8 mouse cellular contexts compared by ENCODE assay signal in genomic region chr15:79688268-79688956, GRCm38 (mm10). TPM values are rescaled to one million over a fixed set of nuclear protein-coding genes. Genes with fewer than 3 reads are reported as not detected.
DNase-seq lines count a peak whose midpoint lies in the region; ATAC-seq and TF ChIP-seq lines count a peak whose summit lies in the region.

No protein-coding gene starts in this region.

- H3K4me2 ChIP-seq in lung, embryonic 14.5 days = peak overlapping the region; percentile 80
- peak overlapping the region; percentile 88 for H3K4me2 ChIP-seq in embryonic facial prominence, embryonic 14.5 days (ENCODE audit: low read depth, low read length)
- H3K4me2 ChIP-seq in intestine, postnatal 0 days (replicated peaks; ENCODE audit: low read depth) = peak overlapping the region; percentile 88
- peak overlapping the region; percentile 71 for H3K4me2 ChIP-seq in neural tube, embryonic 14.5 days (ENCODE audit: low read depth, low read length)

- ATAC-seq in lung, embryonic 14.5 days (ENCODE audit: insufficient read depth) = no peak
- no peak for ATAC-seq in embryonic facial prominence, embryonic 14.5 days (ENCODE audit: low read depth)
- ATAC-seq in intestine, postnatal 0 days = no peak
- no peak for ATAC-seq in neural tube, embryonic 14.5 days (ENCODE audit: low read depth)

- DNase-seq in lung, embryonic 14.5 days = no peak
- DNase-seq in lung, adult 18-20 months = no peak
- DNase-seq in embryonic facial prominence, embryonic 14.5 days (ENCODE audit: low spot score) = no peak
- no peak for DNase-seq in layer of hippocampus, postnatal 10 days (ENCODE audit: low spot score in 2 of 2)
- DNase-seq in cerebellum, adult 8-10 months = no peak
- no peak for DNase-seq in cerebellum, adult 11 months

- H3K36me3 ChIP-seq in lung, embryonic 14.5 days (ENCODE audit: insufficient read depth) = peaks cover 3% of the 10 kb centered on the region; the same call in 1 of the 2 replicates
- H3K36me3 ChIP-seq in embryonic facial prominence, embryonic 14.5 days (ENCODE audit: control insufficient read depth, insufficient read depth, low read length) = no peaks in the 10 kb centered on the region
- no peaks in the 10 kb centered on the region for H3K36me3 ChIP-seq in intestine, postnatal 0 days (ENCODE audit: control insufficient read depth, insufficient read depth)
- H3K36me3 ChIP-seq in neural tube, embryonic 14.5 days (ENCODE audit: control insufficient read depth, insufficient read depth, low read length) = no peaks in the 10 kb centered on the region

- no peaks in the 10 kb centered on the region for H3K27me3 ChIP-seq in lung, embryonic 14.5 days (ENCODE audit: insufficient read depth, low read length)
- no peaks in the 10 kb centered on the region for H3K27me3 ChIP-seq in embryonic facial prominence, embryonic 14.5 days (replicated peaks; ENCODE audit: control insufficient read depth, insufficient read depth, low read length)
- no peaks in the 10 kb centered on the region for H3K27me3 ChIP-seq in intestine, postnatal 0 days (replicated peaks; ENCODE audit: control insufficient read depth, insufficient read depth, low read length)
- H3K27me3 ChIP-seq in neural tube, embryonic 14.5 days (ENCODE audit: control insufficient read depth, insufficient read depth, low read length) = no peaks in the 10 kb centered on the region

- no peaks in the 10 kb centered on the region for H3K9me3 ChIP-seq in lung, embryonic 14.5 days (ENCODE audit: low read depth, low read length)
- H3K9me3 ChIP-seq in embryonic facial prominence, embryonic 14.5 days (ENCODE audit: control insufficient read depth, low read length) = no peaks in the 10 kb centered on the region
- no peaks in the 10 kb centered on the region for H3K9me3 ChIP-seq in intestine, postnatal 0 days (ENCODE audit: control insufficient read depth)
- no peaks in the 10 kb centered on the region for H3K9me3 ChIP-seq in neural tube, embryonic 14.5 days (ENCODE audit: control insufficient read depth, low read length)

- WGBS in lung, embryonic 14.5 days = 4% methylated on average over 8 of the region's 8 CpGs
- 2% methylated on average over 8 of the region's 8 CpGs for WGBS in embryonic facial prominence, embryonic 14.5 days
- WGBS in intestine, postnatal 0 days = 3% methylated on average over 8 of the region's 8 CpGs
- 6% methylated on average over 8 of the region's 8 CpGs for WGBS in neural tube, embryonic 14.5 days

- H3K4me3 ChIP-seq in lung, embryonic 14.5 days (ENCODE audit: low read depth, low read length) = peak overlapping the region; percentile 86
- peak overlapping the region; percentile 72 for H3K4me3 ChIP-seq in embryonic facial prominence, embryonic 14.5 days (ENCODE audit: low read depth, low read length)
- H3K4me3 ChIP-seq in intestine, postnatal 0 days (ENCODE audit: low read depth, low read length) = peak overlapping the region; percentile 83
- peak overlapping the region; percentile 91 for H3K4me3 ChIP-seq in neural tube, embryonic 14.5 days (ENCODE audit: low read depth, low read length)

- H3K27ac ChIP-seq in lung, embryonic 14.5 days (ENCODE audit: low read depth) = peak overlapping the region; percentile 96
- H3K27ac ChIP-seq in embryonic facial prominence, embryonic 14.5 days (replicated peaks; ENCODE audit: low read depth, low read length) = peak overlapping the region; percentile 94
- H3K27ac ChIP-seq in intestine, postnatal 0 days (ENCODE audit: low read depth, low read length) = peak overlapping the region; percentile 97
- peak overlapping the region; percentile 94 for H3K27ac ChIP-seq in neural tube, embryonic 14.5 days (ENCODE audit: low read depth, low read length)

- H3K9ac ChIP-seq in lung, embryonic 14.5 days = peak overlapping the region; percentile 91
- peak overlapping the region; percentile 95 for H3K9ac ChIP-seq in embryonic facial prominence, embryonic 14.5 days (ENCODE audit: low read depth, low read length)
- H3K9ac ChIP-seq in intestine, postnatal 0 days (ENCODE audit: low read depth, low read length) = peak overlapping the region; percentile 83
- peak overlapping the region; percentile 88 for H3K9ac ChIP-seq in neural tube, embryonic 14.5 days (replicated peaks; ENCODE audit: low read depth, low read length)

- peaks cover 33% of the 10 kb centered on the region for H3K4me1 ChIP-seq in lung, embryonic 14.5 days (ENCODE audit: insufficient read depth)
- H3K4me1 ChIP-seq in embryonic facial prominence, embryonic 14.5 days (ENCODE audit: control insufficient read depth, insufficient read depth, low read length) = peaks cover 48% of the 10 kb centered on the region
- peaks cover 20% of the 10 kb centered on the region for H3K4me1 ChIP-seq in intestine, postnatal 0 days (replicated peaks; ENCODE audit: control insufficient read depth, insufficient read depth, low read length)
- peaks cover 48% of the 10 kb centered on the region for H3K4me1 ChIP-seq in neural tube, embryonic 14.5 days (ENCODE audit: control insufficient read depth, insufficient read depth, low read length)

- TF ChIP-seq CTCF in lung, embryonic 14.5 days (IDR thresholded peaks at IDR 0.05; ENCODE audit: low read depth) = no peak
- TF ChIP-seq CTCF in intestine, postnatal 0 days (IDR thresholded peaks at IDR 0.05; ENCODE audit: low read depth) = no peak

RNA-seq across cellular contexts. Expression of gene Josd1, which starts 0.7 kb away (rescaled TPM):
- polyA plus RNA-seq in lung, embryonic 14.5 days (2014; fragmentation: Nextera tagmentation; extraction: Ambion mirVana) = 15.0 and 15.2 TPM in 2 replicates
- 19.0 and 19.9 TPM in 2 replicates for polyA plus RNA-seq in embryonic facial prominence, embryonic 14.5 days (2014; fragmentation: Nextera tagmentation; extraction: Ambion mirVana)
- polyA plus RNA-seq in intestine, postnatal 0 days (2015; fragmentation: Nextera tagmentation; extraction: Ambion mirVana) = 9.4 and 9.7 TPM in 2 replicates
- 16.0 and 18.3 TPM in 2 replicates for polyA plus RNA-seq in neural tube, embryonic 14.5 days (2014; fragmentation: Nextera tagmentation; extraction: Ambion mirVana)
- 10 to 100 TPM; 36.6 to 40.5 TPM for total RNA-seq in layer of hippocampus, postnatal 10 days (2021)

RNA-seq across cellular contexts. Expression of gene Gtpbp1, which starts 2.2 kb away (rescaled TPM):
- 35.5 and 37.9 TPM in 2 replicates for polyA plus RNA-seq in lung, embryonic 14.5 days (2014; fragmentation: Nextera tagmentation; extraction: Ambion mirVana)
- polyA plus RNA-seq in embryonic facial prominence, embryonic 14.5 days (2014; fragmentation: Nextera tagmentation; extraction: Ambion mirVana) = 27.2 and 28.4 TPM in 2 replicates
- polyA plus RNA-seq in intestine, postnatal 0 days (2015; fragmentation: Nextera tagmentation; extraction: Ambion mirVana) = 15.0 and 15.3 TPM in 2 replicates
- 37.5 and 41.2 TPM in 2 replicates for polyA plus RNA-seq in neural tube, embryonic 14.5 days (2014; fragmentation: Nextera tagmentation; extraction: Ambion mirVana)
- 10 to 100 TPM; 42.5 to 46.8 TPM for total RNA-seq in layer of hippocampus, postnatal 10 days (2021)

RNA-seq across cellular contexts. Expression of gene Tomm22, which starts 17.8 kb away (rescaled TPM):
- polyA plus RNA-seq in lung, embryonic 14.5 days (2014; fragmentation: Nextera tagmentation; extraction: Ambion mirVana) = 244 and 245 TPM in 2 replicates
- polyA plus RNA-seq in embryonic facial prominence, embryonic 14.5 days (2014; fragmentation: Nextera tagmentation; extraction: Ambion mirVana) = 208 and 234 TPM in 2 replicates
- polyA plus RNA-seq in intestine, postnatal 0 days (2015; fragmentation: Nextera tagmentation; extraction: Ambion mirVana) = 207 and 211 TPM in 2 replicates
- 253 TPM in 2 replicates for polyA plus RNA-seq in neural tube, embryonic 14.5 days (2014; fragmentation: Nextera tagmentation; extraction: Ambion mirVana)
- 100 to 1,000 TPM in 1 of 2 experiments, 10 to 100 TPM in 1; 99.9 to 107 TPM for total RNA-seq in layer of hippocampus, postnatal 10 days (2021)

RNA-seq across cellular contexts. Expression of gene Cby1, which starts 29.4 kb away (rescaled TPM):
- 51.2 and 52.8 TPM in 2 replicates for polyA plus RNA-seq in lung, embryonic 14.5 days (2014; fragmentation: Nextera tagmentation; extraction: Ambion mirVana)
- polyA plus RNA-seq in embryonic facial prominence, embryonic 14.5 days (2014; fragmentation: Nextera tagmentation; extraction: Ambion mirVana) = 47.4 and 52.3 TPM in 2 replicates
- polyA plus RNA-seq in intestine, postnatal 0 days (2015; fragmentation: Nextera tagmentation; extraction: Ambion mirVana) = 22.3 and 23.1 TPM in 2 replicates
- 78.0 and 85.6 TPM in 2 replicates for polyA plus RNA-seq in neural tube, embryonic 14.5 days (2014; fragmentation: Nextera tagmentation; extraction: Ambion mirVana)
- 10 to 100 TPM; 55.6 to 56.6 TPM for total RNA-seq in layer of hippocampus, postnatal 10 days (2021)

RNA-seq across cellular contexts. Expression of gene Fam227a, which starts 29.7 kb away (rescaled TPM):
- 1.4 and 1.5 TPM in 2 replicates for polyA plus RNA-seq in lung, embryonic 14.5 days (2014; fragmentation: Nextera tagmentation; extraction: Ambion mirVana)
- polyA plus RNA-seq in embryonic facial prominence, embryonic 14.5 days (2014; fragmentation: Nextera tagmentation; extraction: Ambion mirVana) = 0.85 and 1.3 TPM in 2 replicates
- polyA plus RNA-seq in intestine, postnatal 0 days (2015; fragmentation: Nextera tagmentation; extraction: Ambion mirVana) = 0.13 and 0.27 TPM in 2 replicates
- 6.1 and 7.8 TPM in 2 replicates for polyA plus RNA-seq in neural tube, embryonic 14.5 days (2014; fragmentation: Nextera tagmentation; extraction: Ambion mirVana)
- total RNA-seq in layer of hippocampus, postnatal 10 days (2021) = 10 to 100 TPM in 1 of 2 experiments, 1 to 10 TPM in 1; 9.2 to 10.1 TPM
